Mouse (Mus musculus): ENCODE measurements around the gene Vmn1r75. TPM values are rescaled to one million over a fixed set of nuclear protein-coding genes. Genes with fewer than 3 reads are reported as not detected.

Vmn1r75 gene
- not detected for total RNA-seq (2021)
- long read RNA-seq, experiment 1, result 0 reads
- long read RNA-seq, experiment 2, result 0 reads

- DNase-seq (ENCODE audit: low spot score), result no peak
Observed at GRCm38 (mm10) chr7:11874330-11874729, at the start of gene Vmn1r75. Gene Vmn1r75, plus strand, starts transcription at chr7:11874630.

- no peak for DNase-seq (ENCODE audit: low spot score)
Observed at GRCm38 (mm10) chr7:11833680-11834079, 40.8 kb upstream of the Vmn1r75 start, which contains the start of gene Vmn1r74. Gene Vmn1r74, plus strand, starts transcription at chr7:11833980.

Other genes starting within 250 kb of the Vmn1r75 start
- not detected for gene Vmn1r72, start 194.5 kb upstream of the Vmn1r75 start, total RNA-seq (2021)
- not detected for gene Vmn1r73, start 144.4 kb upstream of the Vmn1r75 start, total RNA-seq (2021)
- gene Vmn1r74, start 40.6 kb upstream of the Vmn1r75 start, total RNA-seq (2021), result not detected
- not detected for gene Vmn1r76, start 63.6 kb downstream of the Vmn1r75 start, total RNA-seq (2021)
- gene Vmn1r77, start 162.1 kb downstream of the Vmn1r75 start, total RNA-seq (2021), result not detected

Data from gastrocnemius, adult 18-20 months (tissue).